Mouse (Mus musculus): Measurements from ENCODE around the gene Dab2ip. TPM values are rescaled to one million over a fixed set of nuclear protein-coding genes. Genes with fewer than 3 reads are reported as not detected.

The Dab2ip gene
- total RNA-seq, 4 experiments from 2014 or later: 108 to 124 (median 115) TPM

Other genes with a start within 250 kb of the Dab2ip start
- 10 to 100 TPM in 2 of 4 experiments, 1 to 10 TPM in 2; 9.5 to 12.0 (median 10.4) TPM for gene Stom, start 221.3 kb upstream of the Dab2ip start, total RNA-seq (2022)
- not detected for gene 4930568D16Rik, start 190.5 kb upstream of the Dab2ip start, total RNA-seq (2022)
- not detected for gene 4930402F06Rik, start 161.1 kb upstream of the Dab2ip start, total RNA-seq (2022)
- gene Ggta1, start 95.0 kb upstream of the Dab2ip start, total RNA-seq (2022): 1 to 10 TPM; 4.0 to 7.7 (median 5.6) TPM

All from left cerebral cortex, adult 8-10 months (tissue).